Mouse (Mus musculus): ENCODE measurements around the gene Tmem25. TPM values are rescaled to one million over a fixed set of nuclear protein-coding genes. Genes with fewer than 3 reads are reported as not detected.

The Tmem25 gene
- total and polyA plus RNA-seq, 2 experiments from 2014 or later, result 12.8 to 14.9 TPM

GRCm38 (mm10) chr9:44805536-44805935 lies 6.4 kb upstream of the Tmem25 start:
- no peaks in the 10 kb centered on the region for H3K27me3 ChIP-seq (ENCODE audit: insufficient read depth, low read length)
- H3K4me2 ChIP-seq (ENCODE audit: low read depth), result no peak overlapping the region
- H3K9ac ChIP-seq, result no peak overlapping the region
- H3K27ac ChIP-seq (ENCODE audit: low read depth, low read length), result no peak overlapping the region
- no peak for ATAC-seq
- H3K4me3 ChIP-seq (ENCODE audit: low read depth, low read length), result no peak overlapping the region
- TF ChIP-seq CTCF (IDR thresholded peaks at IDR 0.05; ENCODE audit: low read depth), result no peak
- no peaks in the 10 kb centered on the region for H3K4me1 ChIP-seq (ENCODE audit: insufficient read depth)
- WGBS, result 93% methylated on average over 5 of the region's 5 CpGs
- no peaks in the 10 kb centered on the region for H3K9me3 ChIP-seq (ENCODE audit: low read length)
- no peak for DNase-seq
- H3K36me3 ChIP-seq (ENCODE audit: insufficient read depth), result peaks cover 58% of the 10 kb centered on the region

- ATAC-seq (no peak), DNase-seq (no peak)
- TF ChIP-seq CTCF (IDR thresholded peaks at IDR 0.05; ENCODE audit: low read depth), result no peak
- no peak overlapping the region for H3K4me3 ChIP-seq (ENCODE audit: low read depth, low read length)
- no peaks in the 10 kb centered on the region for H3K27me3 ChIP-seq (ENCODE audit: insufficient read depth, low read length)
- H3K4me1 ChIP-seq (ENCODE audit: insufficient read depth), result no peaks in the 10 kb centered on the region
- no peak overlapping the region for H3K9ac ChIP-seq
- H3K27ac ChIP-seq (ENCODE audit: low read depth, low read length), result no peak overlapping the region
- peaks cover 49% of the 10 kb centered on the region for H3K36me3 ChIP-seq (ENCODE audit: insufficient read depth)
- H3K4me2 ChIP-seq (ENCODE audit: low read depth), result no peak overlapping the region
- 88% methylated on average over 10 of the region's 10 CpGs for WGBS
- no peaks in the 10 kb centered on the region for H3K9me3 ChIP-seq (ENCODE audit: low read length)
Measured at GRCm38 (mm10) chr9:44804678-44805077, 5.6 kb upstream of the Tmem25 start.

- 77% methylated on average over 4 of the region's 4 CpGs for WGBS
- H3K27me3 ChIP-seq (ENCODE audit: insufficient read depth, low read length), result no peaks in the 10 kb centered on the region
- H3K36me3 ChIP-seq (ENCODE audit: insufficient read depth), result peaks cover 32% of the 10 kb centered on the region
- no peaks in the 10 kb centered on the region for H3K9me3 ChIP-seq (ENCODE audit: low read length)
- no peak within 1 kb of the TSS for H3K9ac ChIP-seq
- no peak within 1 kb of the TSS for H3K4me3 ChIP-seq (ENCODE audit: low read depth, low read length)
- no peak for TF ChIP-seq CTCF (IDR thresholded peaks at IDR 0.05; ENCODE audit: low read depth)
- no peak for DNase-seq
- 0 out of 2 replicates have a peak, but pooled peaks cover 6% of the 10 kb centered on the region for H3K4me1 ChIP-seq (ENCODE audit: insufficient read depth)
- H3K27ac ChIP-seq (ENCODE audit: low read depth, low read length), result no peak within 1 kb of the TSS
- H3K4me2 ChIP-seq (ENCODE audit: low read depth), result no peak within 1 kb of the TSS
- ATAC-seq, result no peak
Measured at GRCm38 (mm10) chr9:44802808-44803450, 3.8 kb upstream of the Tmem25 start, which contains the start of gene Ttc36. Gene Ttc36, minus strand, starts transcription at chr9:44803072.

GRCm38 (mm10) chr9:44801669-44802068 lies 2.6 kb upstream of the Tmem25 start:
- no peak overlapping the region for H3K27ac ChIP-seq (ENCODE audit: low read depth, low read length)

GRCm38 (mm10) chr9:44799958-44800324 lies 834 bp upstream of the Tmem25 start:
- 36% methylated on average over 9 of the region's 9 CpGs for WGBS
- Histone ChIP-seq H3K4me1 (ENCODE audit: insufficient read depth) (0 out of 2 replicates have a peak, but pooled peaks cover 6% of the 10 kb centered on the region), H3K27me3 (ENCODE audit: insufficient read depth, low read length) (no peaks in the 10 kb centered on the region), H3K4me2 (ENCODE audit: low read depth) (peak overlapping the region; percentile 96), H3K9me3 (ENCODE audit: low read length) (no peaks in the 10 kb centered on the region), H3K36me3 (ENCODE audit: insufficient read depth) (peaks cover 5% of the 10 kb centered on the region), H3K4me3 (ENCODE audit: low read depth, low read length) (peak overlapping the region; percentile 55), H3K9ac (peak overlapping the region; percentile 66), H3K27ac (ENCODE audit: low read depth, low read length) (no peak overlapping the region)
- TF ChIP-seq CTCF (IDR thresholded peaks at IDR 0.05; ENCODE audit: low read depth), result no peak
- ATAC-seq, result no peak
- no peak for DNase-seq

More at GRCm38 (mm10) chr9:44801669-44802068, 2.6 kb upstream of the Tmem25 start:
- H3K27me3 ChIP-seq (ENCODE audit: insufficient read depth, low read length), result no peaks in the 10 kb centered on the region
- DNase-seq, result no peak
- H3K9ac ChIP-seq, result no peak overlapping the region
- no peak overlapping the region for H3K4me2 ChIP-seq (ENCODE audit: low read depth)
- 85% methylated on average over 6 of the region's 6 CpGs for WGBS
- no peak overlapping the region for H3K4me3 ChIP-seq (ENCODE audit: low read depth, low read length)
- no peak for TF ChIP-seq CTCF (IDR thresholded peaks at IDR 0.05; ENCODE audit: low read depth)
- no peak for ATAC-seq
- H3K4me1 ChIP-seq (ENCODE audit: insufficient read depth), result 0 out of 2 replicates have a peak, but pooled peaks cover 6% of the 10 kb centered on the region
- no peaks in the 10 kb centered on the region for H3K9me3 ChIP-seq (ENCODE audit: low read length)
- peaks cover 19% of the 10 kb centered on the region for H3K36me3 ChIP-seq (ENCODE audit: insufficient read depth)

- no peaks in the 10 kb centered on the region for H3K27me3 ChIP-seq (ENCODE audit: insufficient read depth, low read length)
- peak overlapping the region; percentile 96 for H3K4me2 ChIP-seq (ENCODE audit: low read depth)
- H3K4me1 ChIP-seq (ENCODE audit: insufficient read depth), result 0 out of 2 replicates have a peak, but pooled peaks cover 6% of the 10 kb centered on the region
- DNase-seq (no peak), ATAC-seq (no peak)
- H3K27ac ChIP-seq (ENCODE audit: low read depth, low read length), result no peak overlapping the region
- peak overlapping the region; percentile 66; the same call in 1 of the 2 replicates for H3K9ac ChIP-seq
- H3K36me3 ChIP-seq (ENCODE audit: insufficient read depth), result no peaks in the 10 kb centered on the region; the same call in 1 of the 2 replicates
- TF ChIP-seq CTCF (IDR thresholded peaks at IDR 0.05; ENCODE audit: low read depth), result no peak
- H3K4me3 ChIP-seq (ENCODE audit: low read depth, low read length), result peak overlapping the region; percentile 55
- no peaks in the 10 kb centered on the region for H3K9me3 ChIP-seq (ENCODE audit: low read length)
- WGBS, result 46% methylated on average over 7 of the region's 7 CpGs
Measured at GRCm38 (mm10) chr9:44798298-44798697, 809 bp downstream of the Tmem25 start.

GRCm38 (mm10) chr9:44792842-44793241 lies 6.3 kb downstream of the Tmem25 start:
- H3K4me1 ChIP-seq (ENCODE audit: insufficient read depth), result no peaks in the 10 kb centered on the region
- H3K4me2 ChIP-seq (ENCODE audit: low read depth), result no peak overlapping the region
- H3K9ac ChIP-seq, result no peak overlapping the region
- H3K27ac ChIP-seq (ENCODE audit: low read depth, low read length), result no peak overlapping the region
- no peaks in the 10 kb centered on the region for H3K27me3 ChIP-seq (ENCODE audit: insufficient read depth, low read length)
- 81% methylated on average over 9 of the region's 9 CpGs for whole genome bisulfite sequencing
- no peak for TF ChIP-seq CTCF (IDR thresholded peaks at IDR 0.05; ENCODE audit: low read depth)
- no peaks in the 10 kb centered on the region for H3K9me3 ChIP-seq (ENCODE audit: low read length)
- DNase-seq (no peak), ATAC-seq (no peak)
- H3K4me3 ChIP-seq (ENCODE audit: low read depth, low read length), result no peak overlapping the region
- H3K36me3 ChIP-seq (ENCODE audit: insufficient read depth), result peaks cover 48% of the 10 kb centered on the region
